ENCODE assay signal across 9 mouse cellular contexts in genomic region chr12:117153166-117153480, GRCm38 (mm10).
DNase-seq lines count a peak whose midpoint lies in the region; ATAC-seq and TF ChIP-seq lines count a peak whose summit lies in the region.
"Had no signal": no experiment of that assay in that cellular context is flagged by ENCODE, and none has a peak within 500 bp of the region (broad histone marks: within the 10 kb centered on the region; RNA-seq: fewer than 3 reads in every experiment).

No protein-coding gene starts in this region.

- WGBS in kidney, embryonic 14.5 days = 2% methylated on average over 8 of the region's 8 CpGs
- WGBS in hindbrain, embryonic 13.5 days = 1% methylated on average over 8 of the region's 8 CpGs
- 2% methylated on average over 8 of the region's 8 CpGs for WGBS in midbrain, embryonic 13.5 days

- no peak for TF ChIP-seq POLR2A in cortical plate, adult 2 months (IDR thresholded peaks at IDR 0.05; ENCODE audit: extremely low read depth, insufficient read depth, low read length)

- ATAC-seq in kidney, embryonic 14.5 days (ENCODE audit: low FRiP score, low TSS enrichment) = no peak
- ATAC-seq in hindbrain, embryonic 13.5 days (ENCODE audit: low FRiP score) = 0 out of 2 replicates have a peak, but pooled peaks have one; percentile 4
- no peak for ATAC-seq in midbrain, embryonic 13.5 days

- peaks cover 5% of the 10 kb centered on the region; the same call in 1 of the 2 replicates for H3K4me1 ChIP-seq in kidney, embryonic 14.5 days (ENCODE audit: control insufficient read depth, insufficient read depth, low read length)
- no peaks in the 10 kb centered on the region for H3K4me1 ChIP-seq in cortical plate, adult 2 months (ENCODE audit: control insufficient read depth, insufficient read depth, low read length)
- H3K4me1 ChIP-seq in hindbrain, embryonic 13.5 days (replicated peaks) = peaks cover 72% of the 10 kb centered on the region
- peaks cover 61% of the 10 kb centered on the region for H3K4me1 ChIP-seq in midbrain, embryonic 13.5 days (replicated peaks)

- peak overlapping the region; percentile 95 for H3K4me2 ChIP-seq in kidney, embryonic 14.5 days (replicated peaks; ENCODE audit: low read depth, low read length)
- peak overlapping the region; percentile 83 for H3K4me2 ChIP-seq in hindbrain, embryonic 13.5 days
- H3K4me2 ChIP-seq in midbrain, embryonic 13.5 days (replicated peaks) = peak overlapping the region; percentile 77

- H3K9ac ChIP-seq in kidney, embryonic 14.5 days (ENCODE audit: low read depth, low read length) = no peak overlapping the region
- peak overlapping the region; percentile 92 for H3K9ac ChIP-seq in hindbrain, embryonic 13.5 days
- H3K9ac ChIP-seq in midbrain, embryonic 13.5 days (replicated peaks) = peak overlapping the region; percentile 99

- H3K27me3 ChIP-seq in kidney, embryonic 14.5 days (ENCODE audit: control insufficient read depth, insufficient read depth, low read length) = peaks cover 95% of the 10 kb centered on the region
- peaks cover 61% of the 10 kb centered on the region for H3K27me3 ChIP-seq in hindbrain, embryonic 13.5 days
- no peaks in the 10 kb centered on the region for H3K27me3 ChIP-seq in midbrain, embryonic 13.5 days

- H3K4me3 ChIP-seq in kidney, embryonic 14.5 days (ENCODE audit: low read length) = peak overlapping the region; percentile 57
- H3K4me3 ChIP-seq in cortical plate, adult 2 months (ENCODE audit: insufficient read depth, low read length) = peak overlapping the region; percentile 80
- peak overlapping the region; percentile 70 for H3K4me3 ChIP-seq in hindbrain, embryonic 13.5 days
- peak overlapping the region; percentile 93 for H3K4me3 ChIP-seq in midbrain, embryonic 13.5 days (replicated peaks)
- H3K4me3 ChIP-seq: erythroblast, embryonic 14.5 days had no signal

- no peak for DNase-seq in kidney, adult 11 months
- DNase-seq in cerebellum, adult 9-10 months = no peak
- DNase-seq in gastrocnemius, postnatal 10 days = no peak
- no peak for DNase-seq in right cerebral cortex, postnatal 25 days

- TF ChIP-seq CTCF in cortical plate, adult 2 months (IDR thresholded peaks at IDR 0.05; ENCODE audit: extremely low read depth, insufficient read depth, low read length) = no peak

- H3K36me3 ChIP-seq in kidney, embryonic 14.5 days (ENCODE audit: control insufficient read depth, insufficient read depth, low read length) = no peaks in the 10 kb centered on the region
- no peaks in the 10 kb centered on the region for H3K36me3 ChIP-seq in hindbrain, embryonic 13.5 days
- H3K36me3 ChIP-seq in midbrain, embryonic 13.5 days = no peaks in the 10 kb centered on the region

- H3K9me3 ChIP-seq in kidney, embryonic 14.5 days (ENCODE audit: control insufficient read depth, low read length) = no peaks in the 10 kb centered on the region
- H3K9me3 ChIP-seq in hindbrain, embryonic 13.5 days = no peaks in the 10 kb centered on the region
- no peaks in the 10 kb centered on the region for H3K9me3 ChIP-seq in midbrain, embryonic 13.5 days

- no peak overlapping the region for H3K27ac ChIP-seq in kidney, embryonic 14.5 days (ENCODE audit: low read depth, low read length)
- no peak overlapping the region for H3K27ac ChIP-seq in cortical plate, adult 2 months (ENCODE audit: insufficient read depth, low read length)
- H3K27ac ChIP-seq in hindbrain, embryonic 13.5 days = peak overlapping the region; percentile 92
- H3K27ac ChIP-seq in midbrain, embryonic 13.5 days = peak overlapping the region; percentile 98

Comparison
In these comparisons a context has a peak if more than half of its experiments do, and no peak if none do; other contexts are left out.
1. H3K27ac ChIP-seq: peak in hindbrain, embryonic 13.5 days (single experiment) and midbrain, embryonic 13.5 days (single experiment); none in kidney, embryonic 14.5 days (single experiment) and cortical plate, adult 2 months (single experiment).
2. Peak in every context shown above with its lines, with median percentiles within 50 percentile points of each other: H3K4me2 ChIP-seq and H3K4me3 ChIP-seq.